Mouse (Mus musculus): Measurements from ENCODE around the gene Ptx4.

Gene Ptx4

DNA sequence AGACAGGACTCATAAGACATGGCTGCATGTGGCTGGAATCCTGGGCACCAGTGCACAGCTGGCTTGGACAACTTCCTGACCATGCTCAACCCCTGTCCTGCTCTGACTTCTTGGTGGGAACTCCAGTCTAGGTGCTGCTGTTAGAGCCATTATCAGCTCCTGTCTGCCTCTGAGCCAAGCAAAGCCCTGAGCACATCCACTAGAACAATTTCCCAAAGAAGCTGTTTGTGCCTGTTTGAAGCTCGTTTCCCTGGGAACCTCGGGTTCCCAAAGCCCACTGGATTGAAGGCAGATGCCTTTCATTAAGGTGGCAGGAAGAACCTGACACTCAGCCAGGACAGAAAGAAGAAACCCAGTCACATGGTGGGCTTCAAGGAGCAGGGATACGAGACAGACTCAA lies at the start of gene Ptx4:
Gene Ptx4, plus strand, starts transcription at position 355 of the 400 bp plus-strand sequence.
- peak; percentile 35 for DNase-seq (ENCODE audit: low spot score)

DNA sequence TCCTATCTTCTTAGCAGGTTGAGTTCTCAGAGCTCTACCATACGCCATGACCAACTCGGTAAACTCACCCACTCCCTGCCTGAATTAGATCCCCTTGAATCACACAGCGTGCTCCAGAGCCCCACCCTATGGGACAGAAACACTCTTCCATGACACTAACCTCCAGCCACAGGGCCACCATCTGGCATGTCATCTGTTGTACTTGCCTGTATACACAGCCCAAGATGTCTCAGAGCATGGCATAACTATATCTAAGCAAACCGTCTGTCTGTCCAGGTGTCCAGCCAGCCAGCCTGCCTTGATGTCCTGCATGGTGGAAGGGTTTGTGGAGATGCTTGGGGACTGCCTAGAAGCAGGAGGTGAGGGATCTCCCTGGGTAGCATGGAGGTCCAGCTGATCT lies 43.7 kb upstream of the Ptx4 start:
- DNase-seq (ENCODE audit: low spot score) = no peak

DNA sequence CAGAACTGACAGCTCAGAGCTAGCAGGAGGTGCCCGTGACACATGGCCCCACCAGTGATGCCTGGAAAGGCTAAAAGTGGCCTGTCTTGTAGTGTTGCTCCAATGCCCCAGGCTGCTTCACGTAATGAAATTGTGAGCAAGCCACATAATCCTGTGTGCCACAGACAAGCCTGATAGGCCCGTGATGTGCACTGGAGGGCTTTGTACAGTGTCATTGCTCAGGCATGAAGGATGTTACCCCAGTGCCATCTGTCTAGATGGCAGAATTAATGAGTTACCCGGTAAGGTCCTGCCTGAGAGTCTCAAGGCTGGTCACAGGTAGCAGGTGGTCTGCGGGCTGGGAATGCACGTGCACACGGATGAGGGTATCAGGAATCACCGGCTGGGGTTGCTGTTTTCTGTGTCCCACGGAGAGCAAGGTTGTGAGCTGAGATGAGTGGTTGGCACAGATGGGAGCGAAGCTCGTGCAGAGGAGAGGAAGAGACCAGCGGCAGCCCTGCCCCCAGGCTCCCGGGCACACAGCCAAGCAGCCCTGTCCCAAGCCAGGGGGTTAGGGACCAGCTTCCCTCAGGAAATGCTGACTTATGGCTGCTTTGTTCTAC lies 42.7 kb upstream of the Ptx4 start:
- peak; percentile 75 for DNase-seq (ENCODE audit: low spot score)

DNA sequence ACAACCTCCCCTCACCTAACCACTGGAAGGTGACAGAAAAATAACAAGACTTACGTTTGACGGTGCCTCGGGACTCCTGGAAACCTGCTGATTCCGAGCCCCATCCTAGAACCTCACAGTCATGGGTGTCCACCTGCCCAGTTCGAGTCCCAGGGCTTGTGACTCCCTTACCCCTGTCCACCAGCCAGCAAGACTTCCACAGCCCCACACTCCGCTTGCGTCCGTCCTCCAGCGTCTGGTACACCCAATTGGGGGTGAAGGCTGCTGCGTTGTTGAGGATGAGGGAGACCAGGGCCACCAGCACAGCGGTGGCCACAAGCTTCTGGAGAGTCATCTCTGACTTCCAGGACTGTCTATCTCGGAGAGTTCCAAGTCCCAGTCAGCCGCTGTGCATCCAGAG lies 40.4 kb upstream of the Ptx4 start:
- DNase-seq (ENCODE audit: low spot score) = no peak

DNA sequence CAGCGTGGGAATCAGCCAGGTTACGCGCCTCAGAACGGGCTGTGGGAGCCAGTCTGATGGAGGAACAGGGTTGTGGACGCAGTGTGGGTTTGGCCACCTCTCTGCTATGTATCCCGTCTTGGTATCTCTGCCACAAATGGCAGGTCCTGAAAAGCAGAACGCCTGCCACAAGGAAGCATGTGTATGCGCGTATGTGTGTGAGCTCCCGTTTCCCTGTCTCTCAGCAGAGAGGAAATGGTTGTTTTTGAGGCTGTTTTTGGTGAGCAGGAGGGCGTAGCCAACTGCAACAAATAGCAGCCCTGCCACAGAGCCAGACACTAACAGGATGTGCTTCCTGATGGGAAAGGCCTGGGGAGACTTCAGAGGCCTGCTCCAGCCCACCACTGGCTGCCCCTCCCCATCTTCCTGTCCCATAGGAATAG lies 39.6 kb upstream of the Ptx4 start:
- DNase-seq (ENCODE audit: low spot score) = no peak

DNA sequence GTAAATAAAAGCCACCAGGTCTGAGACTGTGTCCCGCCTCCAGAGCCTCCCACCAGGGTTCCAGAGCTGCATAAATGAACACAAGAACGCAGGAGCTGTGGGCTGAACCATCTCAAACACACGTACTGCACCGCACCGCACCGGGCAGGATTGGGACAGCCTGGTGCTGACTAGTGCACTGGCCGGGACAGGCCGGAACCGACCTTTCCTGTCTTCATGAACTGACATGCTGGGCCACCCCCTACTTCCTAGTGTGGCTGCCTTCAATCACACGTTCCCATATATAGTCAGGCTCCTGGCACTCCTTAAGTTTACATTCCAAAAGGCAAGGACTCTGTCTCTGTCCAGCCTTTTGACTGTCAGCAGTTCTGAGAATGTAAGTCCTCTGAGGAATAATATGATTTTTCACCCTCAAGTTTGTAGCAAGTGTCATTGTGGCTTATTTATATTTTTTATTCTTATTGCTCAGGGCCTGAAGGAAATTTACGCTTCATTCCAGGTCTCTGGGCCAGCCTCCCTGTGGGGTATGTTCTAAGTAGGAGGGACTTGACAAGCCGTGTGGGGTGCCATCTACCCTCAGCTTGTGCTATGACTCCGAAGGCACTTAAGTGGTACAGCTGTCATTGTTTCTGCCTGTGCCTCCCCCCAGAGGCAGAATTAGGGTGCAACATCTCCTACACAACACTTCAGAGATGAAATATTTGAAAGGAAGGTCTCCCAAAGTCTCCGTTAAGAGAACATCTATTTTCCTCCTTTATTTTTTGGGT lies 38.3 kb upstream of the Ptx4 start:
- DNase-seq (ENCODE audit: low spot score) = no peak

DNA sequence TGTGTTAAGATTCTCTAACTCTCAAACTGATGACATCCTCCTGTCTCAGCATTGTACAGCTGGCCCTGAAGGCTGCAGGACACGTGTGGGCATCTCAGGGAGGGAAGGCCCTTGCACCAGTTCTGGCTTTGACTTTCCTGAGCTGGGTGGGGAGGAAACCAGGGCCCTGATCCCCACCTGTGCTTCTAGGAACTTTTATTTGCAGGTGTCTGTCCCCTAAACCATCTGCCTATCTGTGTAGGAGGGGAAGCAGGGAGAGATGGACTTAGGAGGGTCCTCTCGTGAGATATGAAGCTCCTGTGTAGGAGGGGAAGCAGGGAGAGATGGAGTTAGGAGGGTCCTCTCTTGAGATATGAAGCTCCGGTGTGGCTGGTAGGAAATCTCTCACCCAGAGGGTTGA lies 37.7 kb upstream of the Ptx4 start:
- DNase-seq (ENCODE audit: low spot score) = no peak

DNA sequence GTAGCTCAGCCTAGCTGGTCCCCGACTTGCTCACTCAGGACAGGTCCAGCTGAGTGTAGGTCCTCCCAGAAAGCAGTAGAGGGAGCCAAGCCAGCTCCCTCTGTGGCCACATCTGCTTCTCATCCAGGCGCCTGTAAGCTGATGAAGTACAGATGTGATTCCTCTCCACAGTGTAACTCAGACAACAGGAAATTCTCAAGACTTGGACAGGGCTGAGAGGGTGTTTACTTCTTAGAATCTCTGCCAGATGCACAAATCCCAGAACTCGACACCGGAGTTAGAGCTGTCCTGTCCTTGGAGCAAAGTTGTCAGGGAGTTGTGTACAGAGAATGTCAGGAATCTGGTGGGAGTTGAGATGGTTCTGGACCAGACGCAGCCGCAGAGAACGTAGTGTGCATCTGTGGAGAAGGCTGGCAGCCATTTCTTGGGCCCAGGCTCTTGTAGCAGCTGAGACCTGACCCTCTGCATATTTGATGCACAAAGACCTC lies 37.1 kb upstream of the Ptx4 start, which contains the start of gene Tmem204:
Gene Tmem204, minus strand, starts transcription at position 148 of the 488 bp plus-strand sequence.
- peak; percentile 89 for DNase-seq (ENCODE audit: low spot score)

DNA sequence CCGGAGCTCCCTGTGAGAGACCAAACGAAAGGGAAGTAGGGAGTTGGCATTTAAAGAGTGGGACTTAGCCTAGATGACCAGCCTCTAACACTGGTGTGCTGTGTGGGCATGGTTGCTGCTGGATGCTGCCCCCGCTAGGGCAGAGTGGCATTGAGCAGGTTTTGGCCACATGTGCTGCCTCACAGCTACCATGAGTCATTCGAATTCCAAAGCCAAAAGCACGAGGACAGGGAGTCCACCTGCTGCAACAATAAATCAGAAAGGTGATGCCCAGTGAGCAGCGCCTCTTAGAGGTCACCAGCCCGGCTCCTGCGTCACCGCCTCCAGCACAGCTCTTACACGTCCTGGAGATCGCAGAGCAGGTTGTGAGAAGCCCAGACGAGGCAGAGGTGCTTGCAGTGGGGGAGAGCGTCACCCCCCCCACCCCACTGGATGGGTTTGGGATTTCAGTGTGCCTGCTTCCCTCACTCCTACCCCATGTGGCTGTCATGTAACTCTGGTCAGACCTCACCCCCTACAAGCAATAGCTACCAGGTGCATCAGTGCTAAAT lies 35.6 kb upstream of the Ptx4 start:
- no peak for DNase-seq (ENCODE audit: low spot score)

DNA sequence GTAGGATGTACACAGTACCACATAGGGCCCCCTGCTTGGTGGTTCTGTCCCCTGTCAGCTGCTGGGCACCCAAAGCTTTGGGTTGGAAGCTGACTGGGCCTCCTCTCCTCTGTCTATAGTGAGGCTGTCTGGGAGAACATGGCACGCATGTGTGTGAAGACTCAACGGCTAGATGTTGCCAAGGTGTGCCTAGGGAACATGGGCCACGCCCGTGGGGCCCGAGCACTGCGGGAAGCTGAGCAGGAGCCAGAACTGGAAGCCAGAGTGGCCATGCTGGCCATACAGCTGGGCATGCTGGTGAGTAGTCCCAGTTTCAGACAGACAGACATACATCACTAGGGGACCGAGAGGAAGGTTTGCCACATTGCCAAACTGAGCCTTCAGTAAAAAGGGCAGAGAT lies 33.8 kb upstream of the Ptx4 start:
- no peak for DNase-seq (ENCODE audit: low spot score)

DNA sequence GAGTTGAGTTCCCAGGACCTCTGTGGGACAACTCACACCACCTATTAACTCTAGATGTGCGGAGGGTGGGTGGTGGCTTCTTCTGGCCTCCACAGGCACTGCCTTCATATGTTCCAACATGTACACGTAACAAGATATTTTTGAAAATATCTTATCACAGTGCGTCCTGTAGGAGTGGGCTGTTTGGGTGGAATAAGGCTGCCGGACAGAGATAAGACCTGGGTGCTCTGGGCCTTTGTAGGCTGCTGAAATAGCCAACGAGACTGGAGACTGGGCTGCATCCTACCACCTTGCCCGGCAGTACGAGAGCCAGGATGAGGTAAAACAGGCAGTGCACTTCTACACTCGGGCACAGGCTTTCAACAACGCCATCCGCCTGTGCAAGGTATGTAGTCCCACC lies 31.4 kb upstream of the Ptx4 start:
- no peak for DNase-seq (ENCODE audit: low spot score)

DNA sequence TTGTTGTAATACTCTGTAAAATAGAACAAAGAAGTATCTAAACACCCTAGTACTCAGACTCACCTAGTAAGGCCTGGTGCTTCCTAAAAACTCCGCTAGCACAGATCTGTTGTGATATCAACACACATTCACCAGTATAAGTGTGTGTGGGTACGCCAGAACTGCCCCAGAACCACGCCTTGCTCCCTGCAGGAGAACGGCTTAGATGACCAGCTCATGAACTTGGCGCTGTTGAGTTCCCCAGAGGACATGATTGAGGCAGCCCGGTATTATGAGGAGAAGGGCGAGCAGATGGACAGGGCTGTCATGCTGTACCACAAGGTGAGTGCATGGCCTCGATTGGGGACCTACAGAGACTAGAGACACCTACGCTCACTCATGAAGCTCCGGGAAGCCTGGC lies 30.1 kb upstream of the Ptx4 start:
- DNase-seq (ENCODE audit: low spot score) = no peak

DNA sequence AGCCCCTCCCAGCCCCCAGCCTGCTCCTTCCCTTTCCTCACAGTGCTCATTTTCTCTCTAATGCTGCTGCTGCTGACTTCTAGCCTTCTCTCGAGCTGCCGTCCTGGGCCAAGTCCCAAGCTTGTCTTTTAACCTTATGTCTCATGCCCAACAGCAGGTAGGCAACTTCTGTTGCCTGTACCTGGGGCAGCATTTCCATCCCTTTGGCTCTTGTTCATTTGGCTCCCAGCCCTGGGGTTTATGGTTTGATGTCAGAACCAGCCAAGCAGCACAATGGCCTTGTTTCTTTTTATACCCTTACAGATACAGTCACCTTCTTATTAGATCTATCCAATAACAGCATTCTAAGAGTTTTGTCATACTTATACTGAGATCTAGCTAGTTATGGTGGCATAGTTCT lies 24.3 kb upstream of the Ptx4 start:
- DNase-seq (ENCODE audit: low spot score) = no peak

DNA sequence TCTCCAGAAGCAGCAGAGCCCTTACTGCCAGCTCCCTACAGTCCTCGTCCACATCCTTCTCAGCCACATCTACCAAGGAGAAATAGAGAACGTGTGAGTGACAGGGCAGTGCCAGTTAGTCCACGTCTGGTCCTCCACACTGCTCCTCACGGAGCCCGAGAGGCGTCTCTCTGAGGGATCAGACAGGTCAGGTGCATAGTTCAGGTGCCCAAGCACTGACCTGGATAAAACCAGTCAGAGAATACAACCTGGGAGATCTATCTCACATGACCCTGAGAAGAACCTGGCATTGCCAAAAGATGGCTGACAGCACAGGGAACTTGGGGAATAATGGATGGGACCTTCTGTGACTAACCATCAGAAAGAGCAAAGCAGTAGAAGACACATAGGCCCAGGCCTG lies 20.5 kb upstream of the Ptx4 start:
- DNase-seq (ENCODE audit: low spot score) = no peak

DNA sequence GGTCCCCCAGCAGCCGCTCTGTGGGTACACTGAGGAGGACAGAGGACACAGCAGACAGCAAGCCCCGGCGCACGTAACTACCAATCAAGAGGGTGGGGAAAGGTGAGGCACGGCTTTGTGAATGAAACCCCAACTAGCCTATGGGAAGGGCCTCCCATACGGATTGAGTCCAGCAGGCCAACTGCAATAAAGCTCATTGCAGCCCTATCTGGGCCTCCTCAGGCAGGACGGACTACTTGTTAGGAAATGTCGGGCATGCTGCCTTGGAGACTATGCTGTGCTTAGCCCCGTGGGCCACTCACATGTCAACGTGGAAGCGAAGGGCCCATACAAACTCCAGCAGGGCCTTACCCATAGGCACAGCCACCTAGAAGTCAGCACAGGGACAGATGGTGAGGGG lies 19.2 kb upstream of the Ptx4 start:
- DNase-seq (ENCODE audit: low spot score) = no peak

DNA sequence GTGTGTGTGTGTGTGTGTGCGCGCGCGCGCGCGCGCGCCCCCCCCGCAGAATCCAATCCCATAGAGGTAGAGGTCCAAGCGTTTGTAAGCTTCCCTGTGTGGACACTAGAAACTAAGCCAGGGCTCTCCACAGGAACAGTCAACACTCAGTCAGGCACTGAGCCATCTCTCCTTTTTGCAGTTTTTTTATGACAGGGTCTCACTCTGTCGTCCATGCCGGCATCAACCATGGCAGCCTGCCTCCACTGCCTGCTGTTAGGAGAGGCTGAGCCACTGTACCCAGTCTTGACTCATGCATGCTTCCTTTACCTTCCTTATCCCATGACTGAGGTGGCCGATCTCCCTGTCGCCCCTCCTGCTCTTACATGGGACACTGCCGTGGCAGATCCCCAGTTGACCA lies 12.8 kb upstream of the Ptx4 start:
- DNase-seq (ENCODE audit: low spot score) = no peak

DNA sequence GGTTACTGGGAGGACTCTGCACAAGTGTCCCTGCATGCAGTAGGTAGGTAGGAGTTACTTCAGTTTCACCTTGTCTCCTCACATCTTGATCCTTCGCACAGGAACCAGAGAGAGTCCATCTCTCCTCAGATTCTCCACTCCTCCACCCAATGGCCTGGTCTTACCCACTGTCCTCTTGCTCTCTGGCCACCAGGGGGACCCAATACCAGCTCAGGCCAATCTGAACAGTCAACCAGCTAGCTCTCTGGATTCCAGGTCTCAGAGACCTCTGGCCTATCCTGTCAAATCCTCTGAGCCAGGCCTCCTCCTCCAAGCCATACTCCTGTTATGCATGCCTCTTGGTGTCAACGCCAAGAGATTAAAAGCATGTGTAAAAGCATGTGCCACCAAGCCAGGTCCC lies 11.0 kb upstream of the Ptx4 start:
- DNase-seq (ENCODE audit: low spot score) = peak; percentile 82

DNA sequence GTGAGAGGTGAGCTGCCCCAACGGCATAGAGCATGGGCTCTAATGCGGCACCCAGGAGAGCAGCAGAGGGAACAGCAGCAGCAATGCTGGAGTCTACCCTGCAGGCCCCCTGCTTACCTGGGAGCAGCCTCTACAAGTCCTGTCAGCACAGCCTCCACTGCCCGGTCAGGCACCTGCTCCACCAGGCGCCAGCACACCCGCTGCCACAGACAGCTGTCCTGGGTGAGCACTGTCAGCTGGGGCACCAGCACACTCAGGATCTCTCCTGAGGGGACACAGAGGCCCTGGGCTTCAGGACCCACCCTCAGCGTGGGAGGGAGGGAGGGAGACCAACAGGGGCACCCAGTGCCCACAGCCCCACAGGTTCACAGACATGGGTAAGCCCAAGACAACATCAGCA lies 10.0 kb upstream of the Ptx4 start:
- DNase-seq (ENCODE audit: low spot score) = no peak

DNA sequence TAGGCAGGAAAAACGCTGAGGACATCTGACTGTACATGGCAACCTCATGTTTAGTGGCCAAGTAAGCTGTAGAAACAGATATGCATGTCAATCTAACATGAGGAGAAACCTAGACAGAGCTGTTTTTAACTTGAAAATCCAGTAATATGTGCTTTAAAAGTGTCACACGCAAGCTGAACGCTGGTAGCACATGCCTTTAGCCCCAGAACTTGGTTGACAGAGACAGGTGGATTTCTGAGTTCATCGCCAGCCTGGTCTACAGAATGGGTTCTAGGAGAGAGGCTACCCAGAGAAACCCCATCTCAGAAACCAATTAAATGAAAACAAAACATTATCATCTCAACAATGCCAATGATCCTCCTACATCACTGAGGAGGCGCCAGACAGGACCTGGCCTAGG lies 9.3 kb upstream of the Ptx4 start:
- DNase-seq (ENCODE audit: low spot score) = no peak

DNA sequence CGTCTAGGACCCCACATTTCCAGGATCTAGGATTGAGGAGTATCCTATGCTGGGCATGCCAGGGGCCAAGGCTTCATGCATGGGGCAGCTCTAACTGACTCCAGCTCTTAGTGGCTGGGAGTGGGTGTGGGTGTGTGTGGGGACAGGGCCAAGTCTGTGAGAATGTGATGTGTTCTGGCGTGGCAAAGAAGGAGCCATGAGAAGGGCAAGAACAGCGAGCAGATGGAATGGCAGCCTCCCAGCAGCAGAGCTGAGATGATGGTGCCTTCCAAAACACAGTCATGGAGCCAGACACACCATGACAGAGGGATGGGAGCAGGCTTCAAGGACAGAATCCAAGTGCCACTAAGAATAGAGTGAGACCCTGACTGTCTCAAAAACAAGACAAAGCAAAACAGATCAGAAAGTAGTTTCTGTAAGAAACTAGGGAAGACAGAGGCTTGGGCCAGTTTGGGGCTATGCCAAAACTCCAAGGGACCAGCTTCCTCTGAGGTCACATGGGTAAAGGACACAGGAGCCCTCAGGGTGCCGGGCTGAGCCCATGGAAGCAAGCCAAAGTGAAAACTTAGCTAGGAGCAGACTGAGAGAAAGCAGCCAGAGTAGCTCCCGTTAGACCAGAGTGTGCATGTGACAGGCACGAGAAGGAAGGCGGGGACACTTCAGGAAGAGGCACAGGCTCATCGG lies 8.7 kb upstream of the Ptx4 start:
- DNase-seq (ENCODE audit: low spot score) = peak; percentile 53

DNA sequence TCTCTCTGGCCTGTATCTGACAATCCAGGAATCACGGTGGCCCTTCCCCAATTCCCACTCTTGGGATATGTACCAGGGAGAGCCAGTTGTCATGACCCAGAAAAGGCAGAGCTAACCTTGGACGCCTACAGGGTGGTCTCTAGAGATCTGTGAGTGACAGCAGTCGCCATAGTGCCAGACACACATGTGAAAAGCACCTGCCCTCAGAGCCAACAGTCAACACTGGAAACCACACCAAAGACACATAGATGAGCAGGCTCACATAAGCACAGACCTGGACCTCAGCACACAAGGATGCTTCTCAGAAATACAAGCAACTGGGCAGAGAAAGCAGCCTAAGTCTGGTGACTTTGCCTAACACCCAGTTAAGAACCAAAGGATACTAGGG lies 8.1 kb upstream of the Ptx4 start:
- no peak for DNase-seq (ENCODE audit: low spot score)

DNA sequence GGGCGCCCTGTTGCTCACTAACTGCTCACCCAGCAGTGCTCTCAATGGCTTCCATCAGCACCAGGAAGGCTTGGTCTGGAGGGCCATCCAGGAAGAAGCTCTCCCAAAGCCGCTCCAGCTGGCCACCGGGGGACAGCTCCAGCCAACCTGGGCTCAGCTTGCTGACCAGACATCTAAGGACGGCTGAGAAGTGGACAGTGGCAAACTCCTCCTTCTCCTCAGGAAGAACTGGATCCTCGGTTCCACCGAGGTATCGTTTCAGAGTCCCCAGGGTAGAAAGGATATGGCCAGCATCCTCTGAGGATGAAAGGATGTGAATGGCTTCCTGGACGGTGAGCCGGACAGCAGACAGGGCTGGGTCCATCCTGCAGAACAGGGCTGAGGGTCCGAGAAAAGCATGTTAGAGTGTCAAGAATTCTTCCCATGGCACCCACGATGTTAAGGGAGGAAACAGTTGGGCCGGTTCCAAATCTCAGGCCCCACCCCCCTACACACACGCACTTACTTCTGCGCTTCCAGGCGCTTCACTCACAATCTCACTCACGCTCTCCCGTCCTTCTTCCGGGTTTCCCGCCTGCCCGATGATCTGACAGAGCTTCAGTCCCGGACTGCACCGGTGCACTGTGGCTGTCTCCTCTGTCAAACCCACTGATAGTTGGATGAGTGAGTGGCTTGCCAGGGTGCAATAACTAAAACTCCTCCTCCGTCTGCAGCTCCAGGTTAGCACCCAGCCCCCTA lies 5.5 kb upstream of the Ptx4 start:
- DNase-seq (ENCODE audit: low spot score) = peak; percentile 37
